Mouse (Mus musculus): Measurements from ENCODE around the gene 4933434E20Rik.

DNA sequence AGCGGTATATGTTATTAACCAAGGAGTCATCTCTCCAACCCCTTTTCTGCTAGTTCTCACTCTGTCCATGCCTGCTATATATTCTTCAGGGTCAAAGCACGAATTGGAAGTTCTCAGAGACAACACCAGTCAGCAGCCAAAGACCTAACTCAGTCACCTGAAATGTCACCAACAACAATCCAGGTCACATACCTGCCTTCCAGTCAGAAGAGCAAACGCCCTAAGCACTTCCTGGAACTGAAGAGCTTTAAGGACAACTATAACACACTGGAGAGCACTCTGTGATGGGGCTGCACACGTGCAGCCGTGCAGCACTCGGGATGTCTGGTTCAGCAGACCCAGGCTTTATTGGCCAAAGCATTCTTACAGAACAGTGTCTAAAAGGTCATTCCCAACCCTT is 10.1 kb downstream of the 4933434E20Rik start:
- TF ChIP-seq CTCF (IDR thresholded peaks at IDR 0.05; ENCODE audit: low read depth, low read length), result no peak
- TF ChIP-seq POLR2AphosphoS5 (IDR thresholded peaks at IDR 0.05; ENCODE audit: insufficient replicate concordance, low read depth, low read length), result no peak
- TF ChIP-seq GATA1 (IDR thresholded peaks at IDR 0.05; ENCODE audit: borderline replicate concordance, low read length), result no peak
